In genomic region chr2:160366111-160366979, GRCm38 (mm10) we compare ENCODE assay signal across 7 mouse cellular contexts. TPM values are rescaled to one million over a fixed set of nuclear protein-coding genes. Genes with fewer than 3 reads are reported as not detected.
DNase-seq lines count a peak whose midpoint lies in the region; ATAC-seq and TF ChIP-seq lines count a peak whose summit lies in the region.

No protein-coding gene starts in this region.

- peak overlapping the region; percentile 54 for H3K9ac ChIP-seq in lung, embryonic 15.5 days
- H3K9ac ChIP-seq in intestine, embryonic 14.5 days (ENCODE audit: low read length) = peak overlapping the region; percentile 67
- H3K9ac ChIP-seq in midbrain, embryonic 13.5 days (replicated peaks) = peak overlapping the region; percentile 83

- H3K9me3 ChIP-seq in lung, embryonic 15.5 days = no peaks in the 10 kb centered on the region
- no peaks in the 10 kb centered on the region for H3K9me3 ChIP-seq in intestine, embryonic 14.5 days (ENCODE audit: control insufficient read depth, low read length)
- no peaks in the 10 kb centered on the region for H3K9me3 ChIP-seq in midbrain, embryonic 13.5 days

- peaks cover 30% of the 10 kb centered on the region for H3K4me1 ChIP-seq in lung, embryonic 15.5 days
- H3K4me1 ChIP-seq in embryonic fibroblast, embryonic 13.5 days (ENCODE audit: control insufficient read depth, insufficient read depth, low read length) = no peaks in the 10 kb centered on the region
- H3K4me1 ChIP-seq in intestine, embryonic 14.5 days (replicated peaks; ENCODE audit: control insufficient read depth, insufficient read depth, low read length) = peaks cover 15% of the 10 kb centered on the region
- peaks cover 55% of the 10 kb centered on the region for H3K4me1 ChIP-seq in midbrain, embryonic 13.5 days (replicated peaks)

- peak overlapping the region; percentile 52 for H3K4me3 ChIP-seq in lung, embryonic 15.5 days
- peak overlapping the region; percentile 57 for H3K4me3 ChIP-seq in embryonic fibroblast, embryonic 13.5 days (ENCODE audit: insufficient read depth, low read length)
- H3K4me3 ChIP-seq in intestine, embryonic 14.5 days (ENCODE audit: low read depth, low read length) = peak overlapping the region; percentile 50
- H3K4me3 ChIP-seq in midbrain, embryonic 13.5 days (replicated peaks) = peak overlapping the region; percentile 60

- H3K4me2 ChIP-seq in lung, embryonic 15.5 days = peak overlapping the region; percentile 97
- H3K4me2 ChIP-seq in intestine, embryonic 14.5 days (ENCODE audit: low read length) = peak overlapping the region; percentile 98
- peak overlapping the region; percentile 89 for H3K4me2 ChIP-seq in midbrain, embryonic 13.5 days (replicated peaks)

- peak; percentile 55; the same call in 1 of the 2 replicates for ATAC-seq in lung, embryonic 15.5 days (ENCODE audit: borderline replicate concordance, extremely low read depth, low FRiP score, low TSS enrichment)
- peak; percentile 14; the same call in 1 of the 2 replicates for ATAC-seq in intestine, embryonic 14.5 days (replicated peaks; ENCODE audit: low FRiP score, low TSS enrichment, low read depth)
- peak; percentile 29 for ATAC-seq in midbrain, embryonic 13.5 days

- H3K36me3 ChIP-seq in lung, embryonic 15.5 days = no peaks in the 10 kb centered on the region
- no peaks in the 10 kb centered on the region for H3K36me3 ChIP-seq in intestine, embryonic 14.5 days (ENCODE audit: control insufficient read depth, insufficient read depth, low read length)
- no peaks in the 10 kb centered on the region for H3K36me3 ChIP-seq in midbrain, embryonic 13.5 days

- no peak for DNase-seq in lung, postnatal 25 days (ENCODE audit: low spot score)
- peak; percentile 78 for DNase-seq in intestine, embryonic 14.5 days (ENCODE audit: low spot score)
- DNase-seq in cerebellum, adult 11 months = no peak
- no peak for DNase-seq in ovary, adult 18-20 months (ENCODE audit: low spot score)

- 1% methylated on average over 94 of the region's 95 CpGs for WGBS in lung, embryonic 15.5 days
- under 1% methylated on average over 92 of the region's 95 CpGs for WGBS in intestine, embryonic 14.5 days
- under 1% methylated on average over 95 of the region's 95 CpGs for WGBS in midbrain, embryonic 13.5 days

- H3K27ac ChIP-seq in lung, embryonic 15.5 days = peak overlapping the region; percentile 78
- 0 out of 2 replicates have a peak overlapping the region, but pooled peaks have one; percentile 43 for H3K27ac ChIP-seq in embryonic fibroblast, embryonic 13.5 days (ENCODE audit: insufficient read depth, low read length)
- 0 out of 2 replicates have a peak overlapping the region, but pooled peaks have one; percentile 57 for H3K27ac ChIP-seq in intestine, embryonic 14.5 days (ENCODE audit: low read depth)
- H3K27ac ChIP-seq in midbrain, embryonic 13.5 days = peak overlapping the region; percentile 91

- TF ChIP-seq CTCF in embryonic fibroblast, embryonic 13.5 days (IDR thresholded peaks at IDR 0.05; ENCODE audit: borderline replicate concordance, insufficient read depth, low read length) = no peak

- TF ChIP-seq POLR2A in embryonic fibroblast, embryonic 13.5 days (IDR thresholded peaks at IDR 0.05; ENCODE audit: low read depth, low read length) = no peak

- peaks cover 79% of the 10 kb centered on the region for H3K27me3 ChIP-seq in lung, embryonic 15.5 days
- peaks cover 84% of the 10 kb centered on the region for H3K27me3 ChIP-seq in intestine, embryonic 14.5 days (replicated peaks; ENCODE audit: control insufficient read depth, insufficient read depth, low read length)
- peaks cover 74% of the 10 kb centered on the region for H3K27me3 ChIP-seq in midbrain, embryonic 13.5 days

RNA-seq across cellular contexts. Expression of gene Mafb, which starts 0.5 kb away (rescaled TPM):
- polyA plus RNA-seq in lung, embryonic 15.5 days (2015; fragmentation: Nextera tagmentation; extraction: Ambion mirVana) = 2.3 and 3.3 TPM in 2 replicates
- 2.9 and 12.5 TPM in 2 replicates for polyA plus RNA-seq in embryonic fibroblast, embryonic 13.5 days (2011; ENCODE audit: insufficient read length, low read depth, missing spikeins)
- polyA plus RNA-seq in intestine, embryonic 14.5 days (2014; fragmentation: Nextera tagmentation; extraction: Ambion mirVana) = 2.2 and 3.5 TPM in 2 replicates
- polyA plus RNA-seq in midbrain, embryonic 13.5 days (2015; fragmentation: Nextera tagmentation; extraction: Ambion mirVana) = 4.7 and 5.9 TPM in 2 replicates

RNA-seq across cellular contexts. Expression of gene Gm826, which starts 32.4 kb away (rescaled TPM):
- polyA plus RNA-seq in lung, embryonic 15.5 days (2015; fragmentation: Nextera tagmentation; extraction: Ambion mirVana) = 0.36 TPM in 2 replicates
- not detected in 2 replicates for polyA plus RNA-seq in embryonic fibroblast, embryonic 13.5 days (2011; ENCODE audit: insufficient read length, low read depth, missing spikeins)
- polyA plus RNA-seq in intestine, embryonic 14.5 days (2014; fragmentation: Nextera tagmentation; extraction: Ambion mirVana) = 2.3 and 3.0 TPM in 2 replicates
- polyA plus RNA-seq in midbrain, embryonic 13.5 days (2015; fragmentation: Nextera tagmentation; extraction: Ambion mirVana) = not detected in 2 replicates
